Mouse (Mus musculus): ENCODE data around the gene 1810043G02Rik.
"Not testable (repeated sequence)": the region's sequence is repeated elsewhere in the genome, so short reads cannot be mapped to it uniquely, and the experiment has no call there.

The 1810043G02Rik gene

GRCm38 (mm10) chr10:78005791-78006438, 27.6 kb downstream of the 1810043G02Rik start:
- no peak for DNase-seq (ENCODE audit: low read depth)

GRCm38 (mm10) chr10:78007203-78007602, 28.9 kb downstream of the 1810043G02Rik start:
- no peak for DNase-seq (ENCODE audit: low read depth)

GRCm38 (mm10) chr10:78008169-78008568, 29.8 kb downstream of the 1810043G02Rik start:
- no peak for DNase-seq (ENCODE audit: low read depth)

GRCm38 (mm10) chr10:78009184-78009944, 31.0 kb downstream of the 1810043G02Rik start:
- peak; percentile 96 for DNase-seq (ENCODE audit: low read depth)

GRCm38 (mm10) chr10:78009945-78010293, 31.6 kb downstream of the 1810043G02Rik start, which contains the start of gene Pfkl:
Gene Pfkl, minus strand, starts transcription at chr10:78010083.
- DNase-seq (ENCODE audit: low read depth): no peak

GRCm38 (mm10) chr10:78010335-78010734, 32.0 kb downstream of the 1810043G02Rik start:
- DNase-seq (ENCODE audit: low read depth): peak; percentile 66

- peak; percentile 49 for DNase-seq (ENCODE audit: low read depth)
Observed at GRCm38 (mm10) chr10:78011116-78011515, 32.8 kb downstream of the 1810043G02Rik start.

- peak; percentile 82 for DNase-seq (ENCODE audit: low read depth)
Observed at GRCm38 (mm10) chr10:78012661-78013495, 34.6 kb downstream of the 1810043G02Rik start.

- peak; percentile 61 for DNase-seq (ENCODE audit: low read depth)
Observed at GRCm38 (mm10) chr10:78015489-78015888, 37.2 kb downstream of the 1810043G02Rik start.

GRCm38 (mm10) chr10:78016366-78016765, 38.0 kb downstream of the 1810043G02Rik start:
- no peak for DNase-seq (ENCODE audit: low read depth)

- peak; percentile 88 for DNase-seq (ENCODE audit: low read depth)
Observed at GRCm38 (mm10) chr10:78018797-78019203, 40.5 kb downstream of the 1810043G02Rik start.

GRCm38 (mm10) chr10:78019291-78019690, 41.0 kb downstream of the 1810043G02Rik start:
- peak; percentile 36 for DNase-seq (ENCODE audit: low read depth)

GRCm38 (mm10) chr10:78019984-78020383, 41.7 kb downstream of the 1810043G02Rik start:
- not testable (repeated sequence) for DNase-seq (ENCODE audit: low read depth)

- DNase-seq (ENCODE audit: low read depth): peak; percentile 66
Observed at GRCm38 (mm10) chr10:78025453-78025852, 47.1 kb downstream of the 1810043G02Rik start.

GRCm38 (mm10) chr10:78028129-78028528, 49.8 kb downstream of the 1810043G02Rik start:
- DNase-seq (ENCODE audit: low read depth): peak; percentile 91

GRCm38 (mm10) chr10:78029080-78029479, 50.8 kb downstream of the 1810043G02Rik start:
- no peak for DNase-seq (ENCODE audit: low read depth)

GRCm38 (mm10) chr10:78031987-78032386, 53.7 kb downstream of the 1810043G02Rik start:
- DNase-seq (ENCODE audit: low read depth): peak; percentile 37

Data from 416B (cell line).